19 mouse cellular contexts compared by ENCODE assay signal in the genomic region with DNA sequence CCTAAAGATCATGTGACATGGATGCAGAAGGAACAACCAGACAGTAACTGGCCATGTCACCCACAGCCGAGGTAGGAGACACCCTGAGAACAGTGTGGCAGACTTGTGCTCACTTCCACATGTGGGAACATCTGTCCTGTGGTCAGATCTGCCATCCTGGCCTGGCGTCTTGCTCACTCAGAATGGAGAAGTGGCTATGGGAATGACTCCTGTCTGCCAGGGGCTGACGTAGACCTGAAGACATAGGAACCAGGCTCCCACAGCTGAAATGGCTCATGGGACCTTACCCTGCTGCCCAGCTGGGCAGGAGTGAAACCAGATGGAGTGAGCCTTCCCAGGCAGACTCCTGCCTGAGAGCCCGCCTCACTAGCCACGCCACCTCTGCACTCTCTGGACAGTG.
A peak's percentile ranks its signal among the peaks of the same experiment; 100 is the strongest.
DNase-seq lines count a peak whose midpoint lies in the region; ATAC-seq lines count a peak whose summit lies in the region.
"Had no signal": no experiment of that assay in that cellular context is flagged by ENCODE, and none has a peak within 500 bp of the region (broad histone marks: within the 10 kb centered on the region; RNA-seq: fewer than 3 reads in every experiment).

No protein-coding gene starts in this region.

- H3K27ac ChIP-seq in midbrain, embryonic 16.5 days (ENCODE audit: low read length): no peak overlapping the region
- no peak overlapping the region for H3K27ac ChIP-seq in midbrain, embryonic 13.5 days
- H3K27ac ChIP-seq: hindbrain, embryonic 14.5 days; kidney, embryonic 15.5 days; liver, embryonic 15.5 days; neural tube, embryonic 12.5 days had no signal

- no peak overlapping the region for H3K4me2 ChIP-seq in midbrain, embryonic 16.5 days (ENCODE audit: low read length)
- no peak overlapping the region for H3K4me2 ChIP-seq in midbrain, embryonic 13.5 days (replicated peaks)
- H3K4me2 ChIP-seq: hindbrain, embryonic 14.5 days; kidney, embryonic 15.5 days; liver, embryonic 15.5 days; neural tube, embryonic 12.5 days had no signal

- H3K4me1 ChIP-seq in megakaryocyte, embryonic 14.5 days: peaks cover 41% of the 10 kb centered on the region
- no peaks in the 10 kb centered on the region for H3K4me1 ChIP-seq in midbrain, embryonic 16.5 days (ENCODE audit: control insufficient read depth, insufficient read depth, low read length)
- H3K4me1 ChIP-seq in midbrain, embryonic 13.5 days (replicated peaks): no peaks in the 10 kb centered on the region
- H3K4me1 ChIP-seq: kidney, embryonic 15.5 days; liver, embryonic 15.5 days; neural tube, embryonic 12.5 days had no signal

- peaks cover 41% of the 10 kb centered on the region for H3K9me3 ChIP-seq in megakaryocyte, embryonic 14.5 days
- H3K9me3 ChIP-seq in midbrain, embryonic 16.5 days (replicated peaks; ENCODE audit: control insufficient read depth, low read length, poor library complexity, severe bottlenecking): no peaks in the 10 kb centered on the region; the same call in 1 of the 2 replicates
- no peaks in the 10 kb centered on the region for H3K9me3 ChIP-seq in midbrain, embryonic 13.5 days
- H3K9me3 ChIP-seq: kidney, embryonic 15.5 days; liver, embryonic 15.5 days; neural tube, embryonic 12.5 days had no signal

- peaks cover 22% of the 10 kb centered on the region for H3K27me3 ChIP-seq in megakaryocyte, embryonic 14.5 days (replicated peaks)
- no peaks in the 10 kb centered on the region for H3K27me3 ChIP-seq in midbrain, embryonic 16.5 days (ENCODE audit: control insufficient read depth, insufficient read depth, low read depth, low read length)
- no peaks in the 10 kb centered on the region for H3K27me3 ChIP-seq in midbrain, embryonic 13.5 days
- H3K27me3 ChIP-seq: kidney, embryonic 15.5 days had no signal

- peaks cover 14% of the 10 kb centered on the region for H3K36me3 ChIP-seq in megakaryocyte, embryonic 14.5 days (replicated peaks; ENCODE audit: low read length)
- no peaks in the 10 kb centered on the region for H3K36me3 ChIP-seq in midbrain, embryonic 16.5 days (ENCODE audit: control insufficient read depth, insufficient read depth, low read length)
- H3K36me3 ChIP-seq in midbrain, embryonic 13.5 days: no peaks in the 10 kb centered on the region
- H3K36me3 ChIP-seq: G1E; kidney, embryonic 15.5 days; liver, embryonic 15.5 days; neural tube, embryonic 12.5 days had no signal

- DNase-seq in heart, adult 9 months (ENCODE audit: low spot score in 2 of 2): peak; percentile 16 to 51
- DNase-seq in heart, postnatal 36 days: no peak
- DNase-seq in 416B (ENCODE audit: low read depth): peak; percentile 68
- DNase-seq in NIH3T3 (ENCODE audit: low read depth): peak; percentile 14
- DNase-seq: cerebellum, adult 9-11 months; embryo, embryonic 11 days; gastrocnemius, postnatal 25 days; lung, postnatal 14 days; spleen, adult 18-20 months; thymus, postnatal 25 days had no signal

- WGBS in midbrain, embryonic 16.5 days: 81% methylated on average over 5 of the region's 5 CpGs
- WGBS in midbrain, embryonic 13.5 days: 81% methylated on average over 5 of the region's 5 CpGs

- intact Hi-C loops in heart, postnatal 36 days (cut with DNase I): no loop called here

- peak overlapping the region; percentile 43 for H3K4me3 ChIP-seq in megakaryocyte, embryonic 14.5 days (replicated peaks)
- no peak overlapping the region for H3K4me3 ChIP-seq in midbrain, embryonic 16.5 days (ENCODE audit: low read depth, low read length)
- no peak overlapping the region for H3K4me3 ChIP-seq in midbrain, embryonic 13.5 days (replicated peaks)
- H3K4me3 ChIP-seq: kidney, embryonic 15.5 days; liver, embryonic 15.5 days; neural tube, embryonic 12.5 days had no signal

- H3K9ac ChIP-seq in midbrain, embryonic 16.5 days (ENCODE audit: low read depth, low read length): no peak overlapping the region
- H3K9ac ChIP-seq in midbrain, embryonic 13.5 days (replicated peaks): no peak overlapping the region
- H3K9ac ChIP-seq: hindbrain, embryonic 14.5 days; kidney, embryonic 15.5 days; liver, embryonic 15.5 days; neural tube, embryonic 12.5 days had no signal

- ATAC-seq in midbrain, embryonic 16.5 days: no peak
- ATAC-seq in midbrain, embryonic 13.5 days: no peak
- ATAC-seq: forebrain, embryonic 16.5 days had no signal

Comparison
In these comparisons a context has a peak if more than half of its experiments do, and no peak if none do; other contexts are left out.
1. DNase-seq: peak in heart, adult 9 months (2 of 2), 416B (single experiment) and NIH3T3 (single experiment); none in heart, postnatal 36 days (0 of 2).